Mouse (Mus musculus): ENCODE measurements around the gene Thbs4. TPM values are rescaled to one million over a fixed set of nuclear protein-coding genes. Genes with fewer than 3 reads are reported as not detected.
A peak's percentile ranks its signal among the peaks of the same experiment; 100 is the strongest.

Gene Thbs4
- polyA plus RNA-seq, 1 experiment from 2014 or later, result 0.06 TPM

- no peaks in the 10 kb centered on the region; the same call in 1 of the 2 replicates for H3K36me3 ChIP-seq (replicated peaks; ENCODE audit: insufficient read depth, low read length)
- H3K4me3 ChIP-seq (ENCODE audit: low read depth, low read length), result no peak overlapping the region
- 84% methylated on average over 3 of the region's 3 CpGs for WGBS (ENCODE audit: insufficient replicate concordance)
- ATAC-seq, result no peak
- no peak overlapping the region for H3K9ac ChIP-seq (replicated peaks)
- TF ChIP-seq EP300 (IDR thresholded peaks at IDR 0.05; ENCODE audit: low read depth) (no peak), CTCF (IDR thresholded peaks at IDR 0.05; ENCODE audit: low read depth) (no peak)
- no peak overlapping the region for H3K27ac ChIP-seq (ENCODE audit: low read depth)
- H3K4me2 ChIP-seq (ENCODE audit: low read depth, low read length), result no peak overlapping the region
- no peaks in the 10 kb centered on the region for H3K9me3 ChIP-seq (ENCODE audit: low read length)
- no peaks in the 10 kb centered on the region for H3K4me1 ChIP-seq (ENCODE audit: insufficient read depth)
- no peaks in the 10 kb centered on the region for H3K27me3 ChIP-seq (ENCODE audit: insufficient read depth, low read length)
- DNase-seq, result peak; percentile 12
These were observed 76.6 kb downstream of the Thbs4 start for GRCm38 (mm10) chr13:92717851-92718665.

GRCm38 (mm10) chr13:92712619-92713018 lies 82.0 kb downstream of the Thbs4 start:
- no peak overlapping the region for H3K4me2 ChIP-seq (ENCODE audit: low read depth, low read length)
- WGBS (ENCODE audit: insufficient replicate concordance), result 69% methylated on average over 4 of the region's 4 CpGs
- no peak for TF ChIP-seq EP300 (IDR thresholded peaks at IDR 0.05; ENCODE audit: low read depth)
- no peak for TF ChIP-seq CTCF (IDR thresholded peaks at IDR 0.05; ENCODE audit: low read depth)

GRCm38 (mm10) chr13:92711821-92712220 lies 82.8 kb downstream of the Thbs4 start:
- H3K9me3 ChIP-seq (ENCODE audit: low read length), result no peaks in the 10 kb centered on the region
- ATAC-seq, result no peak
- H3K36me3 ChIP-seq (replicated peaks; ENCODE audit: insufficient read depth, low read length), result peaks cover 23% of the 10 kb centered on the region
- WGBS (ENCODE audit: insufficient replicate concordance), result 97% methylated on average over 1 of the region's 1 CpGs
- H3K4me3 ChIP-seq (ENCODE audit: low read depth, low read length), result no peak overlapping the region
- H3K27me3 ChIP-seq (ENCODE audit: insufficient read depth, low read length), result no peaks in the 10 kb centered on the region
- H3K4me2 ChIP-seq (ENCODE audit: low read depth, low read length), result no peak overlapping the region
- H3K4me1 ChIP-seq (ENCODE audit: insufficient read depth), result peaks cover 2% of the 10 kb centered on the region; the same call in 1 of the 2 replicates
- TF ChIP-seq EP300 (IDR thresholded peaks at IDR 0.05; ENCODE audit: low read depth) (no peak), CTCF (IDR thresholded peaks at IDR 0.05; ENCODE audit: low read depth) (no peak)
- H3K9ac ChIP-seq (replicated peaks), result no peak overlapping the region
- H3K27ac ChIP-seq (ENCODE audit: low read depth), result no peak overlapping the region
- DNase-seq, result no peak

More at GRCm38 (mm10) chr13:92712619-92713018, 82.0 kb downstream of the Thbs4 start:
- 0 out of 2 replicates have a peak, but pooled peaks cover 2% of the 10 kb centered on the region for H3K4me1 ChIP-seq (ENCODE audit: insufficient read depth)
- DNase-seq (peak; percentile 8), ATAC-seq (no peak)
- no peak overlapping the region for H3K9ac ChIP-seq (replicated peaks)
- H3K9me3 ChIP-seq (ENCODE audit: low read length), result no peaks in the 10 kb centered on the region
- no peak overlapping the region for H3K27ac ChIP-seq (ENCODE audit: low read depth)
- H3K27me3 ChIP-seq (ENCODE audit: insufficient read depth, low read length), result no peaks in the 10 kb centered on the region
- H3K4me3 ChIP-seq (ENCODE audit: low read depth, low read length), result no peak overlapping the region
- H3K36me3 ChIP-seq (replicated peaks; ENCODE audit: insufficient read depth, low read length), result peaks cover 21% of the 10 kb centered on the region

GRCm38 (mm10) chr13:92710361-92710760 lies 84.3 kb downstream of the Thbs4 start:
- no peak overlapping the region for H3K9ac ChIP-seq (replicated peaks)
- no peak for DNase-seq
- H3K4me2 ChIP-seq (ENCODE audit: low read depth, low read length), result no peak overlapping the region
- no peak overlapping the region for H3K27ac ChIP-seq (ENCODE audit: low read depth)
- H3K4me1 ChIP-seq (ENCODE audit: insufficient read depth), result peaks cover 9% of the 10 kb centered on the region; the same call in 1 of the 2 replicates
- H3K4me3 ChIP-seq (ENCODE audit: low read depth, low read length), result no peak overlapping the region
- H3K27me3 ChIP-seq (ENCODE audit: insufficient read depth, low read length), result no peaks in the 10 kb centered on the region
- WGBS (ENCODE audit: insufficient replicate concordance), result 56% methylated on average over 1 of the region's 1 CpGs
- no peaks in the 10 kb centered on the region for H3K9me3 ChIP-seq (ENCODE audit: low read length)
- ATAC-seq, result no peak
- TF ChIP-seq EP300 (IDR thresholded peaks at IDR 0.05; ENCODE audit: low read depth) (no peak), CTCF (IDR thresholded peaks at IDR 0.05; ENCODE audit: low read depth) (no peak)
- peaks cover 29% of the 10 kb centered on the region for H3K36me3 ChIP-seq (replicated peaks; ENCODE audit: insufficient read depth, low read length)

DNA sequence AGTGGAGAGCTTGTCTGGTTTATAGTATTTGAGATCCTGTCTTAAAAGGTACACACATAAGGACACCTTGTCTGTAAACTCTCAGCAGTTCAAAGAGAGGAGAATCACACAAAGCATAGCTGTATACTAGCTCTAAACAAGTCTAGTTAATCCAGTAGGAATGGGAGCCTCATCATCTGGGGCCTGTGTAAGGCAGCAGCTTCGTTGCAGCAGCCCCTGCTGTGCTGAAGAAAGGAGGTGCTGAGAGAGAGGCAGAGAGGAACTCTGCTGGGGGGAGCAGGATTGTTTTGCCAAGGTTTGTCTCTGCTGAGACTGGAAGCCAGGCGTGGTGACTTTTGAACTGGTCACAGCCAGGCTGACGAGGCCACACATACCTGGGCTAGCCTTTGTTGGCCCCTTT lies 85.1 kb downstream of the Thbs4 start:
- WGBS (ENCODE audit: insufficient replicate concordance), result 73% methylated on average over 3 of the region's 3 CpGs
- ATAC-seq, result no peak
- Histone ChIP-seq H3K9ac (replicated peaks) (no peak overlapping the region), H3K36me3 (replicated peaks; ENCODE audit: insufficient read depth, low read length) (peaks cover 32% of the 10 kb centered on the region), H3K9me3 (ENCODE audit: low read length) (no peaks in the 10 kb centered on the region), H3K4me1 (ENCODE audit: insufficient read depth) (peaks cover 9% of the 10 kb centered on the region; the same call in 1 of the 2 replicates), H3K4me2 (ENCODE audit: low read depth, low read length) (no peak overlapping the region), H3K27me3 (ENCODE audit: insufficient read depth, low read length) (no peaks in the 10 kb centered on the region), H3K4me3 (ENCODE audit: low read depth, low read length) (no peak overlapping the region), H3K27ac (ENCODE audit: low read depth) (no peak overlapping the region)
- no peak for TF ChIP-seq EP300 (IDR thresholded peaks at IDR 0.05; ENCODE audit: low read depth)
- no peak for TF ChIP-seq CTCF (IDR thresholded peaks at IDR 0.05; ENCODE audit: low read depth)
- peak; percentile 10 for DNase-seq

DNA sequence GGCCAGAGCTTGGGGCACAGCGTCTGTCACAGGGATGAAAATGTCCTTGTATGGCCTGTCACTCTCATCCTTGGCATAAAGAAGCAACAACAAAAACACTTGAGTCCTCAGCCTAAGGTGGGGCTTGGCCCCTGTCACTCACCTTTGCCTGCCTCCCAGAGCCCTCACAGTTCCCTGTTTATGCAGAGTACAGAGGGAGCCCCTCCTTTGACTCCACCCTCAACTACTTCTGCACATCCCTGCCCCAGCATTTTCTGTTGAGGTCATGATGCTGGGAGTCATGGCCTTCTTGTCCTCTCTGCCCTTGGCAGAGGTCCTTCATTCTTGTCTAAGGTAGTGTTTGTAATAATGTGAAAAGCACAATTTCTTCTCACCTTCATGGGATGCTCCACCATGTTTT lies 86.2 kb downstream of the Thbs4 start:
- WGBS (ENCODE audit: insufficient replicate concordance), result 91% methylated on average over 1 of the region's 1 CpGs
- peaks cover 9% of the 10 kb centered on the region; the same call in 1 of the 2 replicates for H3K4me1 ChIP-seq (ENCODE audit: insufficient read depth)
- no peak for TF ChIP-seq CTCF (IDR thresholded peaks at IDR 0.05; ENCODE audit: low read depth)
- no peak for TF ChIP-seq EP300 (IDR thresholded peaks at IDR 0.05; ENCODE audit: low read depth)
- no peak overlapping the region for H3K4me3 ChIP-seq (ENCODE audit: low read depth, low read length)
- no peak overlapping the region for H3K9ac ChIP-seq (replicated peaks)
- ATAC-seq, result no peak
- peak; percentile 8 for DNase-seq
- peaks cover 32% of the 10 kb centered on the region for H3K36me3 ChIP-seq (replicated peaks; ENCODE audit: insufficient read depth, low read length)
- no peak overlapping the region for H3K27ac ChIP-seq (ENCODE audit: low read depth)
- no peak overlapping the region for H3K4me2 ChIP-seq (ENCODE audit: low read depth, low read length)
- no peaks in the 10 kb centered on the region for H3K9me3 ChIP-seq (ENCODE audit: low read length)
- no peaks in the 10 kb centered on the region for H3K27me3 ChIP-seq (ENCODE audit: insufficient read depth, low read length)
